Mouse (Mus musculus) MEL (cell line): Measurements from ENCODE around the gene Kcnip2. TPM values are rescaled to one million over a fixed set of nuclear protein-coding genes. Genes with fewer than 3 reads are reported as not detected.

Source experiments
- DNase-seq: peaks from one replicate; pipeline ENCODE4 v3.0.0; 2011; ENCODE audit warnings: low read depth, low spot score
- H3K27ac ChIP-seq: 2 replicates; pipeline ENCODE4 v1.5.1; 2012; ENCODE audit warnings: low read depth, mild to moderate bottlenecking, control low read depth, low read length, moderate library complexity; ENCODE audit not compliant: control insufficient read depth
- H3K27me3 ChIP-seq, 2 experiments: fragments of 150-350 bp in 1 of 2; sonication (generic) in 1 of 2; 2 replicates each; pipeline ENCODE4 v1.6.1; 2012; ENCODE audit warnings: low read length in 2 of 2, mild to moderate bottlenecking in 2 of 2, improper control_type of control experiment in 1 of 2, moderate library complexity in 1 of 2; ENCODE audit not compliant: insufficient read depth in 2 of 2, control insufficient read depth in 1 of 2
- H3K36me3 ChIP-seq, 2 experiments: 2 replicates each; pipeline ENCODE4 v1.6.1; 2012 to 2014; ENCODE audit warnings: low read length in 2 of 2, improper control_type of control experiment in 1 of 2, inconsistent platforms in 1 of 2, mild to moderate bottlenecking in 1 of 2; ENCODE audit not compliant: insufficient read depth in 2 of 2, control insufficient read depth in 1 of 2
- H3K4me1 ChIP-seq, 2 experiments: fragments of 150-350 bp in 1 of 2; sonication (generic) in 1 of 2; 2 replicates each; pipeline ENCODE4 v1.6.1; 2012; ENCODE audit warnings: low read length in 2 of 2, improper control_type of control experiment in 1 of 2, mild to moderate bottlenecking in 1 of 2; ENCODE audit not compliant: insufficient read depth in 2 of 2, control insufficient read depth in 1 of 2
- H3K4me3 ChIP-seq, 2 experiments: fragments of 150-350 bp in 1 of 2; sonication (generic) in 1 of 2; 2 replicates each; pipeline ENCODE4 v1.5.1; 2012; ENCODE audit warnings: low read depth in 2 of 2, low read length in 2 of 2, mild to moderate bottlenecking in 2 of 2, moderate library complexity in 2 of 2, control low read depth in 1 of 2, improper control_type of control experiment in 1 of 2; ENCODE audit not compliant: control insufficient read depth in 1 of 2, insufficient read depth in 1 of 2
- H3K79me2 ChIP-seq: 2 replicates; pipeline ENCODE4 v1.6.1; 2012; ENCODE audit warnings: mild to moderate bottlenecking, low read length, moderate library complexity; ENCODE audit not compliant: control insufficient read depth, poor library complexity, insufficient read depth
- H3K9ac ChIP-seq: 2 replicates; pipeline ENCODE4 v1.6.1; 2012; ENCODE audit warnings: low read depth, mild to moderate bottlenecking, control low read depth, low read length, moderate library complexity; ENCODE audit not compliant: control insufficient read depth, poor library complexity, severe bottlenecking
- H3K9me3 ChIP-seq: fragments of 150-350 bp; sonication (generic); replicated peaks from 2 replicates; pipeline ENCODE4 v1.6.1; 2012; ENCODE audit warnings: mild to moderate bottlenecking, low read length, improper control_type of control experiment, moderate library complexity; ENCODE audit not compliant: insufficient read depth
- CHD2 ChIP-seq: IDR thresholded peaks from 2 replicates; pipeline ENCODE4 v1.6.1; 2011; ENCODE audit warnings: low read length, improper control_type of control experiment
- CTCF ChIP-seq, 3 experiments: IDR thresholded peaks in 2 of 3; conservative IDR thresholded peaks in 1 of 3; 2 replicates each; pipeline ENCODE4 v1.5.1; 2011 to 2012; ENCODE audit warnings: low read length in 3 of 3, low read depth in 2 of 3, mild to moderate bottlenecking in 2 of 3, improper control_type of control experiment in 1 of 3, inconsistent platforms in 1 of 3, mixed read lengths in 1 of 3, moderate library complexity in 1 of 3; ENCODE audit not compliant: control insufficient read depth in 1 of 3, insufficient read depth in 1 of 3, poor library complexity in 1 of 3, severe bottlenecking in 1 of 3
- E2F4 ChIP-seq: IDR thresholded peaks from 2 replicates; pipeline ENCODE4 v1.6.1; 2011; ENCODE audit warnings: low read depth, low read length, improper control_type of control experiment, borderline replicate concordance
- ETS1 ChIP-seq: IDR thresholded peaks from 2 replicates; pipeline ENCODE4 v1.6.1; 2012; ENCODE audit warnings: low read depth, mild to moderate bottlenecking, inconsistent platforms, low read length, improper control_type of control experiment, moderate library complexity
- GATA1 ChIP-seq: IDR thresholded peaks from 2 replicates; pipeline ENCODE4 v1.6.1; 2011; ENCODE audit warnings: low read depth, low read length, improper control_type of control experiment
- HCFC1 ChIP-seq: IDR thresholded peaks from 2 replicates; pipeline ENCODE4 v1.6.1; 2012; ENCODE audit warnings: low read depth, mild to moderate bottlenecking, inconsistent platforms, low read length, improper control_type of control experiment, moderate library complexity
- KAT2A ChIP-seq: conservative IDR thresholded peaks from 2 replicates; pipeline ENCODE4 v1.6.1; 2012; ENCODE audit warnings: low read depth, low read length, improper control_type of control experiment, inconsistent platforms
- MAX ChIP-seq: IDR thresholded peaks from 2 replicates; pipeline ENCODE4 v1.6.1; 2011; ENCODE audit warnings: low read length, improper control_type of control experiment
- MXI1 ChIP-seq: IDR thresholded peaks from 2 replicates; pipeline ENCODE4 v1.6.1; 2011; ENCODE audit warnings: mild to moderate bottlenecking, low read depth, low read length, improper control_type of control experiment
- MYC ChIP-seq: IDR thresholded peaks from 2 replicates; pipeline ENCODE4 v1.6.1; 2011; ENCODE audit warnings: low read depth, mild to moderate bottlenecking, low read length, improper control_type of control experiment, moderate library complexity
- NELFE ChIP-seq: IDR thresholded peaks from 2 replicates; pipeline ENCODE4 v1.6.1; 2011; ENCODE audit warnings: low read depth, low read length, improper control_type of control experiment
- POLR2AphosphoS2 ChIP-seq: IDR thresholded peaks from 2 replicates; pipeline ENCODE4 v1.6.1; 2011; ENCODE audit warnings: low read length, improper control_type of control experiment
- POLR2AphosphoS5 ChIP-seq: IDR thresholded peaks from 2 replicates; pipeline ENCODE4 v1.6.1; 2012; ENCODE audit warnings: low read depth, borderline replicate concordance, mild to moderate bottlenecking, inconsistent platforms, low read length, moderate library complexity, mixed read lengths
- RAD21 ChIP-seq: IDR thresholded peaks from 2 replicates; pipeline ENCODE4 v1.6.1; 2011; ENCODE audit warnings: mild to moderate bottlenecking, low read depth, low read length, improper control_type of control experiment
- RCOR1 ChIP-seq: IDR thresholded peaks from 2 replicates; pipeline ENCODE4 v1.6.1; 2012; ENCODE audit warnings: low read depth, mild to moderate bottlenecking, inconsistent platforms, low read length, improper control_type of control experiment
- SIN3A ChIP-seq: IDR thresholded peaks from 2 replicates; pipeline ENCODE4 v1.6.1; 2012; ENCODE audit warnings: low read length, improper control_type of control experiment, inconsistent platforms
- SMC3 ChIP-seq: IDR thresholded peaks from 2 replicates; pipeline ENCODE4 v1.6.1; 2011; ENCODE audit warnings: low read depth, low read length, improper control_type of control experiment
- TAL1 ChIP-seq: IDR thresholded peaks from 2 replicates; pipeline ENCODE4 v1.6.1; 2012; ENCODE audit warnings: mild to moderate bottlenecking, inconsistent platforms, low read length, moderate library complexity, mixed read lengths
- UBTF ChIP-seq: IDR thresholded peaks from 2 replicates; pipeline ENCODE4 v1.6.1; 2012; ENCODE audit warnings: low read depth, mild to moderate bottlenecking, inconsistent platforms, low read length, improper control_type of control experiment, moderate library complexity, borderline replicate concordance; ENCODE audit not compliant: insufficient read depth
- USF1 ChIP-seq: IDR thresholded peaks from 2 replicates; pipeline ENCODE4 v1.6.1; 2014; ENCODE audit warnings: low read depth, mild to moderate bottlenecking, inconsistent platforms, low read length, improper control_type of control experiment, moderate library complexity
- polyA plus RNA-seq, 2 experiments: library from polyadenylated mRNA; stranded (reverse) in 1 of 2; unstranded in 1 of 2; fragments of >175 nt in 1 of 2; fragments of >200 nt in 1 of 2; gene quantifications; 2 replicates each; pipeline versions ENCODE4 v1.2.1 to v1.2.4; 2012; ENCODE audit warnings: low replicate concordance in 2 of 2, low read depth in 1 of 2; ENCODE audit not compliant: insufficient read length in 2 of 2, insufficient read depth in 1 of 2, missing spikeins in 1 of 2
- total RNA-seq: library from RNA; depleted of rRNA; stranded (reverse); fragments of 300-350 nt; gene quantifications from 2 replicates; pipeline ENCODE4 v1.2.3, GENCODE M21; 2012

The Kcnip2 gene
- total and polyA plus RNA-seq, 3 experiments, result 0.14 TPM; not detected in 2

- no peak for TF ChIP-seq E2F4
- no peak for TF ChIP-seq SIN3A
- no peak for TF ChIP-seq POLR2AphosphoS5
- H3K9me3 ChIP-seq, result no peaks in the 10 kb centered on the region
- no peaks in the 10 kb centered on the region for H3K27me3 ChIP-seq
- no peak for DNase-seq
- peaks cover 0 to 10% of the 10 kb centered on the region in 2 experiments; a peak in 2 of 4 replicates for H3K36me3 ChIP-seq
- H3K4me1 ChIP-seq, result peaks cover 5 to 11% of the 10 kb centered on the region in 2 experiments
- H3K4me3 ChIP-seq, result no peak overlapping the region
- no peak overlapping the region for H3K9ac ChIP-seq
- H3K79me2 ChIP-seq, result no peaks in the 10 kb centered on the region
- no peak overlapping the region for H3K27ac ChIP-seq
Observed at GRCm38 (mm10) chr19:45795406-45795944, 20.4 kb downstream of the Kcnip2 start.

GRCm38 (mm10) chr19:45794718-45795117, 21.1 kb downstream of the Kcnip2 start:
- no peak overlapping the region for H3K4me3 ChIP-seq
- no peak overlapping the region for H3K27ac ChIP-seq
- H3K36me3 ChIP-seq, result peaks cover 0 to 15% of the 10 kb centered on the region in 2 experiments; a peak in 2 of 4 replicates
- H3K9me3 ChIP-seq, result no peaks in the 10 kb centered on the region
- no peak for TF ChIP-seq USF1
- no peak for TF ChIP-seq GATA1
- TF ChIP-seq HCFC1, result no peak
- TF ChIP-seq SMC3, result no peak
- no peak for TF ChIP-seq KAT2A
- TF ChIP-seq ETS1, result no peak
- TF ChIP-seq CHD2, result no peak
- TF ChIP-seq POLR2AphosphoS2, result no peak
- TF ChIP-seq UBTF, result no peak
- TF ChIP-seq MXI1, result no peak
- no peak for TF ChIP-seq RAD21
- no peak for TF ChIP-seq CTCF (IDR thresholded peaks at IDR 0.05 in 2 of 3, conservative IDR thresholded peaks at IDR 0.05 in 1 of 3; ENCODE audit: control insufficient read depth in 1 of 3, insufficient read depth in 1 of 3, low read depth in 2 of 3, low read length in 3 of 3, poor library complexity in 1 of 3, severe bottlenecking in 1 of 3)
- TF ChIP-seq POLR2AphosphoS5, result no peak
- no peak for TF ChIP-seq MYC
- TF ChIP-seq TAL1, result no peak
- no peak for TF ChIP-seq RCOR1
- TF ChIP-seq NELFE, result no peak
- TF ChIP-seq MAX, result no peak
- no peak for TF ChIP-seq E2F4
- no peaks in the 10 kb centered on the region for H3K79me2 ChIP-seq
- no peak overlapping the region for H3K9ac ChIP-seq
- peaks cover 5 to 12% of the 10 kb centered on the region in 2 experiments for H3K4me1 ChIP-seq
- no peak for DNase-seq
- no peaks in the 10 kb centered on the region for H3K27me3 ChIP-seq
